Mouse (Mus musculus) erythroblast, embryonic 14.5 days (primary cell): Measurements from ENCODE around the gene Fa2h.

Experiments used
- GATA1 ChIP-seq: IDR thresholded peaks from 2 replicates; pipeline ENCODE4 v1.6.1; 2012; ENCODE audit warnings: low read length, inconsistent platforms, mixed read lengths
- TAL1 ChIP-seq: IDR thresholded peaks from 3 replicates; pipeline ENCODE4 v1.6.1; 2012; ENCODE audit warnings: low read length, inconsistent platforms, mixed read lengths

DNA sequence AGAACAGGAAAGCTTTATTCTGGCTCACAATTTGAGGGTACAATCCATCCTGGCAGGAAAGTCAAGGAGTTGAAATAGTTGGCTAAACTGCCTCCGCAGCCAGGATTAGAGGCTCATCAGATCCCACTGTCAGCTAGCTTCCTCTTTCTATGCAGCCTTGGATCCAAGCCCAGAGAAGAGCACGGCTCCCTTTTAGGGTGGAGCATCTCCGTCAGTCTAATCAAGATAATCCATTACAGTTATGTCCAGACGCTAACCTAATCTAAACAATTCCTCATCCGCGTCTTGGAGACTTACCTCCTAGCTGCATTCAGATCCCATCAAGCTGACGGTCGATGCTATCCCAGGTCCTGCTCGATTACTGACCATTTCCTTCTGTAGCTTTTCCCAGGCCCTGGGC is 7.7 kb downstream of the Fa2h start:
- no peak for TF ChIP-seq GATA1
- no peak for TF ChIP-seq TAL1
